Mouse (Mus musculus) hematopoietic stem cell, adult 5-6 weeks (primary cell): ENCODE measurements around the gene Nacc1. TPM values are rescaled to one million over a fixed set of nuclear protein-coding genes. Genes with fewer than 3 reads are reported as not detected.

Experiments
- ATAC-seq, 2 experiments: fragments of 125-278 bp in 1 of 2; replicated peaks in 1 of 2; 2 replicates each; pipeline ENCODE4 v1.8.0; 2016 to 2017; ENCODE audit warnings: inconsistent platforms in 2 of 2, mild to moderate bottlenecking in 2 of 2, moderate number of reproducible peaks in 2 of 2, low read depth in 1 of 2, moderate TSS enrichment in 1 of 2; ENCODE audit not compliant: low FRiP score in 2 of 2, poor library complexity in 2 of 2, severe bottlenecking in 2 of 2, insufficient read depth in 1 of 2, low TSS enrichment in 1 of 2
- total RNA-seq: library from RNA; stranded (forward); fragments of 172-1452, 232-1000 nt; gene quantifications from 2 replicates; pipeline ENCODE4 v1.2.3, GENCODE M21; 2017

The Nacc1 gene
- total RNA-seq, result 47.3 and 51.0 TPM in 2 replicates

GRCm38 (mm10) chr8:84687705-84688100, at the start of gene Nacc1:
Gene Nacc1, minus strand, starts transcription at chr8:84687862.
- peak; percentile 75 to 80 for ATAC-seq

DNA sequence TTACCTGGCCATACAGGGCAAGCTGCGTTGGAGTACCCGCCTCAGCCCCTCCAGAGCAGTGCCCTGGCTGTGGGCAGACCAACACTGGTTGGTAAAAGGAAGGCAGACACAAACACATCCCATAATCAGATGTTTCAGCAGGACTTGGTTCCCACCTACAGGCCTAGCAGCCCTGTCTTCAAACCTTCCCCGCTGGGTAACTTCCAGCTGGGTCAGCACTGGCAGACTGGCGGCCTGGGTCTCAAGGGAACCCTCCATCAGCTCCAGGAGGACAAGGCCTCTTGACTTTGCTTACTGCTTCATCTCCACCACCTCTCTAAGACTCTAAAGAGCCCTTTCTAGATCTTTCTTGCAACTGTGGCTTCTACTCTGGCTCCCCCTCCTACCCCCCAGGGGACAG, 48.9 kb upstream of the Nacc1 start:
- no peak for ATAC-seq

DNA sequence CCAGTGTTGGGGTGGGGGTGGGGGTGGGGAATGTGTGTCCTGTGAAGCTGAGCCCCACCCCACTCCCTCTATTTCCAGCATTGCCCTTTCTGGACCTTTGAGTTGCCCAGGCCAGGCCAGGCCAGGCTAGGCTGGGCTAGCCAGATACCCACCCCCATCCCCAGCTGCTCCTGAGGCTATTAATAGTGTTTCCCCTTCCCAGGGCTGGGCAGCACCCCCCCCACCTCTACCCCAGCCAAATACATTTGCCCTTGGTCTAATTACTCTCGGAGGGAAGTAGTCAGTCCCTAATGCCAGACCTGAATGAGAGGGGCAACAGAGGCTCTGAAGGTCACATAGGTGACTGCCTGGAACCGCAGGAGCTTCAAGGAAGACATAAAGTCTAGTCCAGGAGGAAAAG, 47.9 kb upstream of the Nacc1 start:
- no peak for ATAC-seq

GRCm38 (mm10) chr8:84734680-84735079, 47.0 kb upstream of the Nacc1 start:
- no peak for ATAC-seq

DNA sequence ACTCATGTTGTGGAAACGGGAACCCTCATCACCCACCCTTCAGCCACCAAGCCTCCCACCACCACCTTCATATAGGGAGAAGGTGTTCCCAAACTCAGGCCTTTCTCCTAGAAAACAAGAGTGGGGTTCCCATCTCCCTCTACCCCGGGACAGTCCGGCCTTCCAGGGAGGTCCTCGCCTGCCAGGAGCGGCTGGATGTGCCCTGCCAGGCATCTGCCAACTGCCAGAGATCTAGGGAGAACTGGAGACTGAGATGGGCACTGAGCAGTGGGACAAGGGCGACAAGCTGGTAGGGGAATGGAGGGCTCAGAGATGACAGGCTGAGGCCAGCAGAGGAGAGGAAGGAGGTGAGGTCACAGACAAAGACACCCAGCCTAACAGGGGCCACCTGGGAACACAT, 46.3 kb upstream of the Nacc1 start:
- ATAC-seq, result no peak

GRCm38 (mm10) chr8:84732996-84733395, 45.3 kb upstream of the Nacc1 start:
- ATAC-seq, result no peak

DNA sequence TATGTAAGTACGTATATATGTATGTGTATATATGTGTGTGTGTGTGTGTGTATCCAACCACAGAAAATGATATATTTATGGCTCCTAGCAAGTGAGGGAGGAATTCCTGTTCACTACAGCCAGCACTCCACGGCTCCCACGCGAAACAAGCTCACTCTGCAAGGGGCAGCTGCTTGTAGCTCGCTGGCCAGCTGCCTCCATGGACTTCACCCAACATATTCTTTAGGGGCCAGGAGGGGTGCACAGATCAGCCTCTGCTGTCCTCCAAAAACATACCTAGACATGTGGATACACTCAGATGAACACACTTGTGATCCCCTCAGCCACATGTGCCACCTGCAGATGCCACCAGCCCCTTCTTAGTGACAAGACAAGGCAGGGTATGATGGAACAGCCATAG, 44.9 kb upstream of the Nacc1 start:
- ATAC-seq, result no peak

GRCm38 (mm10) chr8:84731371-84732177, 43.9 kb upstream of the Nacc1 start:
- 0 out of 4 replicates have a peak, but pooled peaks of 1 of the 2 experiments have one; percentile 23 for ATAC-seq

DNA sequence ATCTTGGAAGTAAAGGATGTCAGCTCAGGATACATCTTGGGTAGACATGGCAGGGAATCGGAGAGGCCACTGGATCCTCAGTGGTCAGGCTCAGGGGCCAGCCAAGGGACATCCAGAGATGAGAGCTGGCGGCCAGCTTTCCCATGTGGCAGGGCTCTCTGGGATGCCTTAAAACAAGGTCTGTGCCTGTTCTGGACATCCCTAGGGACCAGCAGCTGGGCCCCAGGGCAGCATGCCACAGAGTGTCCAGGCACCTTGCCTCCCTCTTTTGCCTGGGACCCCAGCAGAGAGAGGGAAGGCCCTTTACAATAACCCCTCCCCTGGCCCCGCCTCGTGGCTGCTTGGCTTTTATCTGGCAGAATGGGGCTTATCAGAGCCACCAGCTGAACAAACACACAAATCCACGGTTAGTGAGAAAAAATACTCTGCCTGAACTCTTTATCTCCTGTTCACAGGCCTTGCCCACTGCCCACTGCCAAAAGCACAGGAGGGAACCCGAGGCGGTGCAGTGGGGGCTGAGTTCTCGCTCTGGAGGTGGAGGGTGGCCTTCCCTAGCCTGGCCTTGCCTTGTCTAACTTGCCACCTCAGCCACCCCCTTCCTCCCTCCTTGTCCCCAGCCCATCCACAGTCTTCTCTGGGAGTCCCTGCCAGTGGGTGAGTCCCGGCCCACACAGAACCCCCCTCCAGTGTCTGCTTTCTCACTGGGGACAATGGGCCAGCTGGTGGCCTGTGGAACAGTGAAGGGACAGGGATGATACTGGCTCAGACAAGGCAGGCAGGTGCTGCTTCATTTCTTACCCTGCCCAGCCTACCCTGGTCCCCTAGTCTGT, 43.1 kb upstream of the Nacc1 start:
- ATAC-seq, result peak; percentile 73 to 82

- no peak for ATAC-seq
These were observed 42.3 kb upstream of the Nacc1 start for GRCm38 (mm10) chr8:84729921-84730362.

DNA sequence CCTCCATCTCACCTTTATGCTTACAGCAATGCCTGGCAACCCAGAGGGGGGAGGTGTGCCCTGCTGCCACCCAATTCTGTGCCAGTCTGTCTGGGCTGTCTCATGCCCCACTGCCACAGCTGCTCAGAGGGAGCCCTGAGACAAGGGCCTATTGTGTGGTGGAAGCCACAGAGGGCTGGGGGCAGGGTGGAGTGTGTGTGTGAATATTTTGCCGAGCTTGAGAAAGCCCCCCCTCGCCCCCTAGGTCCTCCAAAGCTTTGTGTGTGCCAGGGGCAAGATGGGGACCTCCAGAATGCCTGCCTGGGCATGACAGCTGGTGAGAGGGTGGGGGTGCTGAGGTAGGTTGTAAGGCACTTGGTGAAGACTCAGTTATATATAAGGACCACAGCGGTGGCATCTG, 40.8 kb upstream of the Nacc1 start:
- ATAC-seq, result no peak

- ATAC-seq, result peak; percentile 29; a peak in 3 of 4 replicates
These were observed 38.2 kb upstream of the Nacc1 start for GRCm38 (mm10) chr8:84725941-84726259.

- no peak for ATAC-seq
These were observed 37.7 kb upstream of the Nacc1 start for GRCm38 (mm10) chr8:84725246-84725940.

GRCm38 (mm10) chr8:84724683-84725082, 37.0 kb upstream of the Nacc1 start:
- no peak for ATAC-seq

DNA sequence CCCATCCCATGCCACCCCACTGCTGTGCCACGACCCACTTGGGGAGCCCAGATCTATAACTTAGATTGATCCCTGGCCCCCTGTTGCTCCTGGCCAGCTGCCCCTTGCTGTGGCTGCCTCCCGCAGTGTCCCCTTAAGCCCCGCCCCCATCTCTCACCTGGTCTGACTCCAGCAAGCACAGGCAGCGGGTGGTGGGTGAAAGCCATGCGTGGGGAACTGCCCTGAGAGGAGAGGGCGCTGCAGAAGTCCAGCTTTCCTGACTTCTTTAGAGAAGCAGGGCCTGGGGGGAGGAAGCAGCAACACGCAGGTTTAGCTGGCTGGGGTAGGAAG, 35.9 kb upstream of the Nacc1 start:
- no peak for ATAC-seq

GRCm38 (mm10) chr8:84722850-84723570, 35.3 kb upstream of the Nacc1 start, which contains the start of gene G430095P16Rik:
Gene G430095P16Rik, plus strand, starts transcription at chr8:84723007.
- ATAC-seq, result peak; percentile 92 to 94

GRCm38 (mm10) chr8:84722530-84722849, 34.8 kb upstream of the Nacc1 start:
- 0 out of 4 replicates have a peak, but pooled peaks of 1 of the 2 experiments have one; percentile 0 for ATAC-seq
